Mouse (Mus musculus): Measurements from ENCODE around the gene Olfr115.

Olfr115 gene

DNA sequence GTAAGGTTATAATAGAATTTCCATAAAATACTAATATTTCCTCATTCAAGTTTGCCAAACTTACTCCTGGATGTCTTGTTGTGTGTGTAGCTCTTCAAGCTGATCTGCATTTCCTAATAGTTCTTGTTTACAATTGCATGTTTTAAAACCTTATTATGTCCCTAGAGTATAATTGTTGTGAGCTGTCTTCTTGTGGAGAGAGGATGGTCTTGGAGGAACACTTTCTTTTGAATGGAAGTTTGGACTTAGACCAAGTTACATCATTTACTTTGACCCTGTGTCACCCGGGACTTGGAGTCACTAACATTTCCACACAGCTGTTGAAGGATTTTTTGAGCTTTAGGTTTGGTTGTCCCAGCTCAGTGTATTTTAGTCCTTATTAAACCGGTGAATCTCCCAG, at the start of gene Olfr115, which contains the start of gene Olfr116:
TSS of gene Olfr115 (minus strand) at position 101 of the 400 bp plus-strand sequence.
TSS of gene Olfr116 (minus strand) at position 191 of the 400 bp plus-strand sequence.
- no peak for DNase-seq (ENCODE audit: low spot score in 2 of 2)

DNA sequence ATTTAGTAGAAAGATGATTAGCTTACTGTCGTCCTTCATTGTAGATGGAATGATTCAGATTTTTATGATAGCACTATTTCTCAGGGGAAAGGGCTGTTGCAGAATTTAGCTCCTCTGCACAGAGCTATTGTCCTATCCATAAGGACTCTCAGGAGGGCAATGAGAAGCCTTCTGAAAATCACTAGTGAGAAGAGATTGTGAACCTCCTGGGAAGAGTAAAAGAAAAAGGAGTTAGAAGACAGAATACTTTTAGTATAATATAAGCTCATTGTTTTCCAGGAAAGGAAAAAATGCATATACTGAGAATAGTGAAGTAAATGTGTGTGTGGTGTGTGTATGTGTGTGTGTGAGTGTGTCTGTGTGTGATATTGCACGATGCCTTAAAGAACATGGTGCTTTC, 39.8 kb upstream of the Olfr115 start, which contains the start of gene Olfr118:
TSS of gene Olfr118 (plus strand) at position 301 of the 400 bp plus-strand sequence.
- DNase-seq (ENCODE audit: low spot score in 2 of 2): no peak

- DNase-seq (ENCODE audit: low spot score in 2 of 2): no peak
Measured at GRCm38 (mm10) chr17:37663682-37664081, 36.8 kb upstream of the Olfr115 start, which contains the start of gene Olfr117. Gene Olfr117 (minus strand): TSS chr17:37663782.

DNA sequence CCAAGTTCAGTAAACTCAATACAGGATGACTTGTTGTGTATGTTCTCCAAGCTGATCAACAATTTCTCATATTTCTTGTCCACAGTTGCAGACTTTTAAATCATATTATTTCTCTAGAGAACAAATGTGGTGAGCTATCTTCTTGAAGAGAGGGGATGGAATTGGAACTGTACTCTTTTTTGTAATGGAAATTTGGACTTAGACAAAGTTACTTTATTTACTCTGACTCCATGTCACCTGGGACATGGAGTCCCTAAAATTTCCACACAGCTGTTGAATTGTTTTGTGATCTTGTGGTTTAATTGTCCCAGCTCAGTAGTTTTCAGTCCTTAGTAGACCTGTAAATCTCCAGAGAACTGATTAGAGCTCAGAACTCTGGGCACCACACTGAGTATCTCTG, 34.3 kb downstream of the Olfr115 start, which contains the start of gene Olfr114:
TSS of gene Olfr114 (minus strand) at position 101 of the 400 bp plus-strand sequence.
- DNase-seq (ENCODE audit: low spot score in 2 of 2): no peak

DNA sequence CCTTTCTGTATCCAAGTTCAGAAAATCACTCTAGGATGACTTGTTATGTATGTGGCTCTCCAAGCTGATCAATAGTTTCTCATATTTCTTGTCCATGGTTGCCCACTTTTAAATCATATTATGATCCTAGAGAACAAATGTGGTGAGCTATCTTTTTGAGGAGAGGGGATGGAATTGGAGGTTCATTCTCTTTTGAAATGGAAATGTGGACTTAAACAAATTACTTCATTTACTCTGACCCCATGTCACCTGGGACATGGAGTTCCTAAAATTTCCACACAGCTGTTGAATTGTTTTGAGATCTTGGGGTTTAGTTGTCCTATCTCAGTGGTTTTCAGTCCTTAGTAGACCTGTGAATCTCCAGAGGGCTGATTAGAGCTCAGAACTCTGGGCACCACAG, 49.3 kb downstream of the Olfr115 start, which contains the start of gene Olfr113:
TSS of gene Olfr113 (minus strand) at position 101 of the 400 bp plus-strand sequence.
- DNase-seq (ENCODE audit: low spot score in 2 of 2): no peak

- DNase-seq (ENCODE audit: low spot score in 2 of 2): no peak
Measured at GRCm38 (mm10) chr17:37569351-37569750, 57.6 kb downstream of the Olfr115 start, which contains the start of gene Olfr112. Gene Olfr112 (minus strand): TSS chr17:37569451.

Data from right cerebral cortex, postnatal 36 days (tissue).